In the genomic region with DNA sequence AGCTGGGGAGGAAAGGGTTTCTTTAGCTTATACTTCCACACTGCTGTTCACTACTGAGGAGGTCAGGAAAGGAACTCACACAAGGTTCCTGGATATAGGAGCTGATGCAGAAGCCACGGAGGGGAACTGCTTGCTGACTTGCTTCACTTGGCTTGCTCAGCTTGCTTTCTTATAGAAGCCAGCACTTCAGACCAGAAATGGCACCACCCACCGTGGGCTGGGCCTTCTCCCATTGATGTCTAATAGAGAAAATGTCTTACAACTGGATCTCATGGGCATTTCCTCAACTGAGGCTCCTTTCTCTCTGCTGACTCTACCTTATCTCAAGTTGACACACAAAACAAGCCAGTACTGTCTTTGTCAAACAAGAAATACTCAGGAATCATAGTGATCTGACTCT, we compare ENCODE assay signal across 24 mouse cellular contexts. TPM values are rescaled to one million over a fixed set of nuclear protein-coding genes. Genes with fewer than 3 reads are reported as not detected.
A peak's percentile ranks its signal among the peaks of the same experiment; 100 is the strongest.
DNase-seq lines count a peak whose midpoint lies in the region; ATAC-seq and TF ChIP-seq lines count a peak whose summit lies in the region.
"Had no signal": no experiment of that assay in that cellular context is flagged by ENCODE, and none has a peak within 500 bp of the region (broad histone marks: within the 10 kb centered on the region; RNA-seq: fewer than 3 reads in every experiment).

No protein-coding gene starts in this region.

- H3K4me1 ChIP-seq in megakaryocyte, embryonic 14.5 days = peaks cover 17% of the 10 kb centered on the region
- peaks cover 4% of the 10 kb centered on the region; the same call in 1 of the 2 replicates for H3K4me1 ChIP-seq in liver, postnatal 0 days (ENCODE audit: insufficient read depth)
- H3K4me1 ChIP-seq in midbrain, embryonic 10.5 days = no peaks in the 10 kb centered on the region
- H3K4me1 ChIP-seq in hindbrain, embryonic 14.5 days (replicated peaks; ENCODE audit: control insufficient read depth, insufficient read depth, low read length) = no peaks in the 10 kb centered on the region
- H3K4me1 ChIP-seq: embryonic facial prominence, embryonic 15.5 days; forebrain, embryonic 12.5 days; heart, embryonic 10.5 days; hindbrain, embryonic 12.5 days had no signal

- no peak overlapping the region for H3K4me2 ChIP-seq in liver, postnatal 0 days (ENCODE audit: low read depth, low read length)
- no peak overlapping the region for H3K4me2 ChIP-seq in hindbrain, embryonic 14.5 days (replicated peaks)
- H3K4me2 ChIP-seq: embryonic facial prominence, embryonic 15.5 days; forebrain, embryonic 12.5 days; hindbrain, embryonic 12.5 days had no signal

- no peak for TF ChIP-seq EP300 in liver, postnatal 0 days (IDR thresholded peaks at IDR 0.05; ENCODE audit: low read depth)

- peak; percentile 23 for DNase-seq in c-Kit-positive CD71-positive TER-119-negative erythroid progenitor cells, embryonic 14.5 days (ENCODE audit: low read depth)
- DNase-seq in liver, postnatal 0 days = no peak
- DNase-seq in layer of hippocampus, postnatal 25 days (ENCODE audit: extremely low spot score in 1 of 2, low spot score in 1 of 2) = no peak
- no peak for DNase-seq in midbrain, embryonic 10.5 days (ENCODE audit: low spot score)
- DNase-seq in adrenal gland, postnatal 10 days = no peak
- DNase-seq in hindbrain, embryonic 14.5 days (ENCODE audit: low spot score) = no peak
- DNase-seq: adrenal gland, postnatal 25 days; cerebellum, adult 8-10 months; cerebellum, postnatal 14 days; embryo, embryonic 11 days; gastrocnemius, postnatal 10 days; heart, adult 18-20 months; heart, postnatal 10 days; heart, postnatal 4 days had no signal

- peaks cover 37% of the 10 kb centered on the region for H3K36me3 ChIP-seq in megakaryocyte, embryonic 14.5 days (replicated peaks; ENCODE audit: low read length)
- H3K36me3 ChIP-seq in liver, postnatal 0 days (replicated peaks; ENCODE audit: insufficient read depth, low read length) = peaks cover 11% of the 10 kb centered on the region; the same call in 1 of the 2 replicates
- peaks cover 5% of the 10 kb centered on the region for H3K36me3 ChIP-seq in midbrain, embryonic 10.5 days
- H3K36me3 ChIP-seq in hindbrain, embryonic 14.5 days (replicated peaks; ENCODE audit: control insufficient read depth, insufficient read depth) = no peaks in the 10 kb centered on the region
- H3K36me3 ChIP-seq: embryonic facial prominence, embryonic 15.5 days; forebrain, embryonic 12.5 days; heart, embryonic 10.5 days; hindbrain, embryonic 12.5 days had no signal

- peaks cover 9% of the 10 kb centered on the region for H3K9me3 ChIP-seq in megakaryocyte, embryonic 14.5 days
- no peaks in the 10 kb centered on the region for H3K9me3 ChIP-seq in liver, postnatal 0 days (ENCODE audit: low read length)
- H3K9me3 ChIP-seq in midbrain, embryonic 10.5 days (replicated peaks) = no peaks in the 10 kb centered on the region
- no peaks in the 10 kb centered on the region for H3K9me3 ChIP-seq in hindbrain, embryonic 14.5 days (ENCODE audit: control insufficient read depth, low read length)
- H3K9me3 ChIP-seq: embryonic facial prominence, embryonic 15.5 days; forebrain, embryonic 12.5 days; heart, embryonic 10.5 days; hindbrain, embryonic 12.5 days had no signal

- no peak for TF ChIP-seq CTCF in liver, postnatal 0 days (IDR thresholded peaks at IDR 0.05; ENCODE audit: low read depth)

- ATAC-seq in megakaryocyte, adult 5-6 weeks (ENCODE audit: poor library complexity, severe bottlenecking) = no peak
- ATAC-seq in liver, postnatal 0 days = peak; percentile 9; the same call in 1 of the 2 replicates
- ATAC-seq in hindbrain, embryonic 14.5 days (ENCODE audit: low FRiP score) = no peak
- ATAC-seq: activated CD4-positive, CD25-positive, alpha-beta regulatory T cell, adult 4 months; forebrain, embryonic 16.5 days; hindbrain, postnatal 0 days; Patski had no signal

- H3K27me3 ChIP-seq in megakaryocyte, embryonic 14.5 days (replicated peaks) = no peaks in the 10 kb centered on the region
- H3K27me3 ChIP-seq in liver, postnatal 0 days (ENCODE audit: insufficient read depth, low read length) = no peaks in the 10 kb centered on the region
- H3K27me3 ChIP-seq in midbrain, embryonic 10.5 days (ENCODE audit: low read depth, poor library complexity, severe bottlenecking) = no peaks in the 10 kb centered on the region
- no peaks in the 10 kb centered on the region for H3K27me3 ChIP-seq in hindbrain, embryonic 14.5 days (ENCODE audit: control insufficient read depth, insufficient read depth, low read length)
- H3K27me3 ChIP-seq: embryonic facial prominence, embryonic 15.5 days; forebrain, embryonic 12.5 days; hindbrain, embryonic 12.5 days; Patski had no signal

- H3K9ac ChIP-seq in liver, postnatal 0 days (replicated peaks) = no peak overlapping the region
- H3K9ac ChIP-seq in hindbrain, embryonic 14.5 days = no peak overlapping the region
- H3K9ac ChIP-seq: embryonic facial prominence, embryonic 15.5 days; forebrain, embryonic 12.5 days; hindbrain, embryonic 12.5 days had no signal

- WGBS in liver, postnatal 0 days (ENCODE audit: insufficient replicate concordance) = 50% methylated on average over 2 of the region's 2 CpGs
- WGBS in midbrain, embryonic 10.5 days = 83% methylated on average over 2 of the region's 2 CpGs
- 71% methylated on average over 2 of the region's 2 CpGs for WGBS in hindbrain, embryonic 14.5 days

- peak overlapping the region; percentile 51 for H3K4me3 ChIP-seq in megakaryocyte, embryonic 14.5 days (replicated peaks)
- no peak overlapping the region for H3K4me3 ChIP-seq in liver, postnatal 0 days (ENCODE audit: low read depth, low read length)
- H3K4me3 ChIP-seq in midbrain, embryonic 10.5 days = no peak overlapping the region
- no peak overlapping the region for H3K4me3 ChIP-seq in hindbrain, embryonic 14.5 days (replicated peaks; ENCODE audit: low read length)
- H3K4me3 ChIP-seq: embryonic facial prominence, embryonic 15.5 days; forebrain, embryonic 12.5 days; heart, embryonic 10.5 days; hindbrain, embryonic 12.5 days had no signal

- H3K27ac ChIP-seq in liver, postnatal 0 days (ENCODE audit: low read depth) = no peak overlapping the region
- no peak overlapping the region for H3K27ac ChIP-seq in midbrain, embryonic 10.5 days (replicated peaks)
- no peak overlapping the region for H3K27ac ChIP-seq in hindbrain, embryonic 14.5 days
- H3K27ac ChIP-seq: embryonic facial prominence, embryonic 15.5 days; forebrain, embryonic 12.5 days; heart, embryonic 10.5 days; hindbrain, embryonic 12.5 days; hindbrain, postnatal 0 days had no signal

RNA-seq across cellular contexts. Expression of a gene that starts 6.8 kb away (rescaled TPM):
- polyA plus RNA-seq in megakaryocyte, embryonic 14.5 days (2012; ENCODE audit: insufficient read depth, low replicate concordance) = 1.4 TPM in 1 of 2 replicates, not detected in the other
- total RNA-seq in megakaryocyte, adult 5-6 weeks (2015) = 40.4 and 40.9 TPM in 2 replicates
- 34.0 and 40.5 TPM in 2 replicates for total RNA-seq in megakaryocyte, adult 5-6 weeks (2017)
- 8.1 and 9.5 TPM in 2 replicates for polyA plus RNA-seq in liver, postnatal 0 days (2015; fragmentation: Nextera tagmentation; extraction: Ambion mirVana)
- total RNA-seq in layer of hippocampus, postnatal 25 days (2021) = 1 to 10 TPM; 5.7 to 6.8 TPM
- polyA plus RNA-seq in midbrain, embryonic 10.5 days (2016; fragmentation: Nextera tagmentation; extraction: Ambion mirVana) = 10.9 and 12.4 TPM in 2 replicates
- 10 to 100 TPM in 1 of 2 experiments, 1 to 10 TPM in 1; 8.6 to 12.1 TPM for total RNA-seq in adrenal gland, postnatal 10 days (2021)
- polyA plus RNA-seq in hindbrain, embryonic 14.5 days (2014; fragmentation: Nextera tagmentation; extraction: Ambion mirVana) = 6.3 and 8.9 TPM in 2 replicates

RNA-seq across cellular contexts. Expression of a gene that starts 6.9 kb away (rescaled TPM):
- polyA plus RNA-seq in megakaryocyte, embryonic 14.5 days (2012; ENCODE audit: insufficient read depth, low replicate concordance) = 2.5 TPM in 1 of 2 replicates, not detected in the other
- 34.5 and 36.8 TPM in 2 replicates for total RNA-seq in megakaryocyte, adult 5-6 weeks (2015)
- total RNA-seq in megakaryocyte, adult 5-6 weeks (2017) = 29.9 and 30.7 TPM in 2 replicates
- polyA plus RNA-seq in liver, postnatal 0 days (2015; fragmentation: Nextera tagmentation; extraction: Ambion mirVana) = 25.0 and 25.4 TPM in 2 replicates
- 10 to 100 TPM; 18.0 to 20.2 TPM for total RNA-seq in layer of hippocampus, postnatal 25 days (2021)
- 38.9 and 44.2 TPM in 2 replicates for polyA plus RNA-seq in midbrain, embryonic 10.5 days (2016; fragmentation: Nextera tagmentation; extraction: Ambion mirVana)
- total RNA-seq in adrenal gland, postnatal 10 days (2021) = 10 to 100 TPM; 34.8 to 41.6 TPM
- 32.2 and 33.4 TPM in 2 replicates for polyA plus RNA-seq in hindbrain, embryonic 14.5 days (2014; fragmentation: Nextera tagmentation; extraction: Ambion mirVana)

RNA-seq across cellular contexts. Expression of a gene that starts 38.7 kb away (rescaled TPM):
- polyA plus RNA-seq in megakaryocyte, embryonic 14.5 days (2012; ENCODE audit: insufficient read depth, low replicate concordance) = not detected in 2 replicates
- 1.8 and 2.9 TPM in 2 replicates for total RNA-seq in megakaryocyte, adult 5-6 weeks (2015)
- 1.7 and 2.5 TPM in 2 replicates for total RNA-seq in megakaryocyte, adult 5-6 weeks (2017)
- polyA plus RNA-seq in liver, postnatal 0 days (2015; fragmentation: Nextera tagmentation; extraction: Ambion mirVana) = 0.50 and 0.79 TPM in 2 replicates
- total RNA-seq in layer of hippocampus, postnatal 25 days (2021) = under 1 TPM; 0.47 to 0.49 TPM
- 0.67 TPM in 2 replicates for polyA plus RNA-seq in midbrain, embryonic 10.5 days (2016; fragmentation: Nextera tagmentation; extraction: Ambion mirVana)
- under 1 TPM; 0.81 to 0.97 TPM for total RNA-seq in adrenal gland, postnatal 10 days (2021)
- polyA plus RNA-seq in hindbrain, embryonic 14.5 days (2014; fragmentation: Nextera tagmentation; extraction: Ambion mirVana) = 0.25 TPM in 2 replicates
